Comparison of ENCODE assay signal across 30 mouse cellular contexts in the genomic region with DNA sequence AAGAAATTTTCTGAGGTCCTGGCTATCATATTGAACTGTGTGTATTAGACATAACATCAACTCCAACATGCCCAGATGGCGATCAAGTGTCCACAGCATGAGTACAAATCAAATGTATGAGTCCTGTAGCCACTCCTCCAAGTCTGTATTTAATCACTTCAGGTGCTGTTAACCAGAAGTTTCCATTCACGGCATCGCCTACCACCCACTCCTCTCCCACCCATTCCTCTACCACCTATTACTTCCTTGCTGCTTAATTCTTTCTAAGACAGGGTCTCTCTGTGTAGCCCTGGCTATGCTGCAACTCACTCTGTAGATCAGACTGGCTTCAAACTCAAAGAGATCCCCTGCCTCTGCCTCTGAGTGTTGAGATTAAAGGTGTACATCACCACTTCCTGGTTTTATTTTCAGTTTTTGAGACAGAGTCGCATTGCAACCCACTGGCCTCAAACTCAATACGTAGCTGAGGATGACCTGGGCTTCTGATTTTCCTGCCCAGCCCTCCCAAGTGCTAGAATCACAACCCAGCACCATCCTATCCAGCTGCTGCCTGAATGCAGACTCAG. TPM values are rescaled to one million over a fixed set of nuclear protein-coding genes. Genes with fewer than 3 reads are reported as not detected.
DNase-seq lines count a peak whose midpoint lies in the region; ATAC-seq and TF ChIP-seq lines count a peak whose summit lies in the region.
"Had no signal": no experiment of that assay in that cellular context is flagged by ENCODE, and none has a peak within 500 bp of the region (broad histone marks: within the 10 kb centered on the region; RNA-seq: fewer than 3 reads in every experiment).

No protein-coding gene starts in this region.

- no peaks in the 10 kb centered on the region for H3K36me3 ChIP-seq in liver, postnatal 0 days (replicated peaks; ENCODE audit: insufficient read depth, low read length)
- H3K36me3 ChIP-seq: embryonic facial prominence, embryonic 12.5 days; embryonic facial prominence, embryonic 15.5 days; G1E; heart, embryonic 12.5 days; heart, embryonic 15.5 days; hindbrain, embryonic 10.5 days; intestine, embryonic 15.5 days had no signal

- H3K9me3 ChIP-seq in liver, postnatal 0 days (ENCODE audit: low read length) = no peaks in the 10 kb centered on the region
- H3K9me3 ChIP-seq: embryonic facial prominence, embryonic 12.5 days; embryonic facial prominence, embryonic 15.5 days; G1E; heart, embryonic 12.5 days; heart, embryonic 15.5 days; hindbrain, embryonic 10.5 days; intestine, embryonic 15.5 days had no signal

- no peak overlapping the region for H3K4me2 ChIP-seq in liver, postnatal 0 days (ENCODE audit: low read depth, low read length)
- H3K4me2 ChIP-seq: embryonic facial prominence, embryonic 12.5 days; embryonic facial prominence, embryonic 15.5 days; heart, embryonic 12.5 days; heart, embryonic 15.5 days; hindbrain, embryonic 14.5 days; intestine, embryonic 15.5 days had no signal

- H3K4me3 ChIP-seq in liver, postnatal 0 days (ENCODE audit: low read depth, low read length) = no peak overlapping the region
- H3K4me3 ChIP-seq: embryonic facial prominence, embryonic 12.5 days; embryonic facial prominence, embryonic 15.5 days; heart, embryonic 12.5 days; heart, embryonic 15.5 days; hindbrain, embryonic 10.5 days; intestine, embryonic 15.5 days had no signal

- no peak for TF ChIP-seq CTCF in liver, postnatal 0 days (IDR thresholded peaks at IDR 0.05; ENCODE audit: low read depth)

- no peak overlapping the region for H3K27ac ChIP-seq in liver, postnatal 0 days (ENCODE audit: low read depth)
- H3K27ac ChIP-seq: embryonic facial prominence, embryonic 12.5 days; embryonic facial prominence, embryonic 15.5 days; heart, embryonic 15.5 days; hindbrain, embryonic 10.5 days; hindbrain, embryonic 14.5 days; hindbrain, postnatal 0 days; intestine, embryonic 15.5 days had no signal

- no peak overlapping the region for H3K9ac ChIP-seq in liver, postnatal 0 days (replicated peaks)
- H3K9ac ChIP-seq: embryonic facial prominence, embryonic 12.5 days; embryonic facial prominence, embryonic 15.5 days; forebrain, postnatal 0 days; heart, embryonic 12.5 days; heart, embryonic 15.5 days; hindbrain, embryonic 14.5 days; intestine, embryonic 15.5 days had no signal

- no peak for TF ChIP-seq EP300 in liver, postnatal 0 days (IDR thresholded peaks at IDR 0.05; ENCODE audit: low read depth)

- peaks cover 3% of the 10 kb centered on the region; the same call in 1 of the 2 replicates for H3K4me1 ChIP-seq in liver, postnatal 0 days (ENCODE audit: insufficient read depth)
- H3K4me1 ChIP-seq: heart, embryonic 12.5 days; heart, embryonic 15.5 days; intestine, embryonic 15.5 days had no signal

- peak; percentile 53 for ATAC-seq in CD4-positive, CD25-positive, alpha-beta regulatory T cell, adult 4 months
- no peak for ATAC-seq in liver, postnatal 0 days
- ATAC-seq: forebrain, embryonic 14.5 days; forebrain, postnatal 0 days; hindbrain, postnatal 0 days; intestine, embryonic 15.5 days; Patski had no signal

- intact Hi-C loops in left cerebral cortex, postnatal 36 days (cut with DNase I) = loop anchor here (10.0 kb wide), 1 partner anchor 155 kb away; no protein-coding TSS in a partner anchor

- H3K27me3 ChIP-seq in liver, postnatal 0 days (ENCODE audit: insufficient read depth, low read length) = no peaks in the 10 kb centered on the region
- H3K27me3 ChIP-seq: embryonic facial prominence, embryonic 12.5 days; embryonic facial prominence, embryonic 15.5 days; heart, embryonic 12.5 days; heart, embryonic 15.5 days; intestine, embryonic 15.5 days; Patski had no signal

- 65% methylated on average over 5 of the region's 5 CpGs for WGBS in liver, postnatal 0 days (ENCODE audit: insufficient replicate concordance)

- peak; percentile 23 for DNase-seq in CD4-positive helper T cell, adult 2 months (ENCODE audit: low read depth, low spot score)
- DNase-seq in induced T-regulatory cell, adult 2 months (ENCODE audit: low read depth) = peak; percentile 61
- no peak for DNase-seq in retina, postnatal 1 day
- DNase-seq in left cerebral cortex, postnatal 36 days (ENCODE audit: low spot score in 2 of 2) = no peak
- no peak for DNase-seq in liver, postnatal 0 days
- DNase-seq: adrenal gland, adult 2 months; adrenal gland, postnatal 14 days; cerebellum, adult 11 months; cerebellum, adult 2 months; cerebellum, adult 9-11 months; cerebellum, postnatal 25 days; forebrain, postnatal 0 days; gastrocnemius, postnatal 25 days; heart, adult 18-20 months; heart, postnatal 10 days; heart, postnatal 36 days had no signal

RNA-seq across cellular contexts. Expression of a gene that starts 1.9 kb away (rescaled TPM):
- under 1 TPM in 1 of 2 experiments, not detected in 1; 0.29 TPM for polyA plus RNA-seq in CD4-positive, CD25-positive, alpha-beta regulatory T cell, adult 4 months (2017; shearing (Covaris generic))
- 1 to 10 TPM; 1.3 TPM for total RNA-seq in left cerebral cortex, postnatal 36 days (2021)
- 0.11 TPM in 1 of 2 replicates, not detected in the other for polyA plus RNA-seq in liver, postnatal 0 days (2015; fragmentation: Nextera tagmentation; extraction: Ambion mirVana)
- total RNA-seq: common myeloid progenitor, adult 5-6 weeks; gastrocnemius, postnatal 25 days had no signal
- polyA plus RNA-seq: G1E had no signal

RNA-seq across cellular contexts. Expression of a gene that starts 15.0 kb away (rescaled TPM):
- polyA plus RNA-seq in CD4-positive, CD25-positive, alpha-beta regulatory T cell, adult 4 months (2017; shearing (Covaris generic)) = 1 to 10 TPM in 1 of 2 experiments, under 1 TPM in 1; 0.78 to 4.0 TPM
- 1 to 10 TPM; 2.6 to 5.1 TPM for total RNA-seq in left cerebral cortex, postnatal 36 days (2021)
- polyA plus RNA-seq in liver, postnatal 0 days (2015; fragmentation: Nextera tagmentation; extraction: Ambion mirVana) = 12.8 and 15.1 TPM in 2 replicates
- polyA plus RNA-seq: G1E had no signal

RNA-seq across cellular contexts. Expression of a gene that starts 31.3 kb away (rescaled TPM):
- 10 to 100 TPM; 39.8 to 48.3 TPM for polyA plus RNA-seq in CD4-positive, CD25-positive, alpha-beta regulatory T cell, adult 4 months (2017; shearing (Covaris generic))
- total RNA-seq in left cerebral cortex, postnatal 36 days (2021) = 10 to 100 TPM; 23.0 to 25.2 TPM
- polyA plus RNA-seq in liver, postnatal 0 days (2015; fragmentation: Nextera tagmentation; extraction: Ambion mirVana) = 40.0 and 40.4 TPM in 2 replicates

RNA-seq across cellular contexts. Expression of a gene that starts 49.1 kb away (rescaled TPM):
- polyA plus RNA-seq in CD4-positive, CD25-positive, alpha-beta regulatory T cell, adult 4 months (2017; shearing (Covaris generic)) = under 1 TPM; 0.23 to 0.33 TPM
- total RNA-seq in left cerebral cortex, postnatal 36 days (2021) = 1 to 10 TPM in 1 of 2 experiments, under 1 TPM in 1; 0.39 to 1.1 TPM
- polyA plus RNA-seq in liver, postnatal 0 days (2015; fragmentation: Nextera tagmentation; extraction: Ambion mirVana) = 0.13 and 0.19 TPM in 2 replicates
- total RNA-seq: gastrocnemius, adult 8-10 months had no signal

RNA-seq across cellular contexts. Expression of a gene that starts 54.6 kb away (rescaled TPM):
- 10 to 100 TPM; 16.7 to 27.5 TPM for polyA plus RNA-seq in CD4-positive, CD25-positive, alpha-beta regulatory T cell, adult 4 months (2017; shearing (Covaris generic))
- total RNA-seq in left cerebral cortex, postnatal 36 days (2021) = 10 to 100 TPM; 21.5 to 26.4 TPM
- 18.5 and 18.7 TPM in 2 replicates for polyA plus RNA-seq in liver, postnatal 0 days (2015; fragmentation: Nextera tagmentation; extraction: Ambion mirVana)

Comparison
In these comparisons a context has a peak if more than half of its experiments do, and no peak if none do; other contexts are left out.
1. DNase-seq: peak in CD4-positive helper T cell, adult 2 months (single experiment) and induced T-regulatory cell, adult 2 months (single experiment); none in retina, postnatal 1 day (single experiment), left cerebral cortex, postnatal 36 days (0 of 2) and liver, postnatal 0 days (single experiment).